Mouse (Mus musculus) large intestine, adult 2 months (tissue): ENCODE data around the gene Vwa3b. TPM values are rescaled to one million over a fixed set of nuclear protein-coding genes. Genes with fewer than 3 reads are reported as not detected.

Source experiments
- DNase-seq: peaks from one replicate; pipeline ENCODE4 v3.0.0-alpha.2; 2012; ENCODE audit warnings: low read depth, low spot score
- WGBS: fragments of 180-500 bp; shearing (Covaris S2); methylation state at CpG from one replicate; pipeline ENCODE4 v1.1.7; 2018; 5-methylcytosine and 5-hydroxymethylcytosine counted together
- polyA plus RNA-seq: library from polyadenylated mRNA; depleted of rRNA; stranded (reverse); fragments of >200 nt; gene quantifications from 2 replicates; pipeline ENCODE4 v1.2.3, GENCODE M21; 2012

Gene Vwa3b
- polyA plus RNA-seq, 1 experiment: 0.61 TPM

GRCm38 (mm10) chr1:37101717-37102116, 75.3 kb downstream of the Vwa3b start:
- WGBS: 80% methylated on average over 2 of the region's 2 CpGs
- DNase-seq: no peak

GRCm38 (mm10) chr1:37105194-37105593, 78.8 kb downstream of the Vwa3b start:
- WGBS: 37% methylated on average over 3 of the region's 3 CpGs
- no peak for DNase-seq

GRCm38 (mm10) chr1:37113781-37114180, 87.4 kb downstream of the Vwa3b start:
- 73% methylated on average over 6 of the region's 6 CpGs for WGBS
- DNase-seq: no peak

- WGBS: 91% methylated on average over 5 of the region's 5 CpGs
- no peak for DNase-seq
These were observed 89.5 kb downstream of the Vwa3b start for GRCm38 (mm10) chr1:37115847-37116246.

GRCm38 (mm10) chr1:37116574-37116973, 90.2 kb downstream of the Vwa3b start:
- WGBS: 83% methylated on average over 9 of the region's 9 CpGs
- no peak for DNase-seq

GRCm38 (mm10) chr1:37117964-37118363, 91.6 kb downstream of the Vwa3b start:
- no peak for DNase-seq
- WGBS: 89% methylated on average over 5 of the region's 5 CpGs

- DNase-seq: no peak
- 76% methylated on average over 4 of the region's 4 CpGs for WGBS
These were observed 95.9 kb downstream of the Vwa3b start for GRCm38 (mm10) chr1:37122306-37122705.

- WGBS: 49% methylated on average over 3 of the region's 3 CpGs
- DNase-seq: no peak
These were observed 96.4 kb downstream of the Vwa3b start for GRCm38 (mm10) chr1:37122798-37123197.

GRCm38 (mm10) chr1:37124696-37125349, 98.4 kb downstream of the Vwa3b start:
- no peak for DNase-seq
- 63% methylated on average over 12 of the region's 12 CpGs for WGBS

GRCm38 (mm10) chr1:37130012-37130570, 103.7 kb downstream of the Vwa3b start:
- 77% methylated on average over 8 of the region's 8 CpGs for WGBS
- DNase-seq: no peak

- DNase-seq: no peak
These were observed 104.8 kb downstream of the Vwa3b start for GRCm38 (mm10) chr1:37131146-37131545.

GRCm38 (mm10) chr1:37132433-37132832, 106.0 kb downstream of the Vwa3b start:
- DNase-seq: no peak
- WGBS: 61% methylated on average over 7 of the region's 7 CpGs

GRCm38 (mm10) chr1:37145966-37146365, 119.6 kb downstream of the Vwa3b start:
- peak; percentile 19 for DNase-seq
- WGBS: 28% methylated on average over 4 of the region's 4 CpGs

- WGBS: 93% methylated on average over 7 of the region's 7 CpGs
- DNase-seq: no peak
These were observed 123.5 kb downstream of the Vwa3b start for GRCm38 (mm10) chr1:37149866-37150265.

GRCm38 (mm10) chr1:37151896-37152295, 125.5 kb downstream of the Vwa3b start:
- 91% methylated on average over 9 of the region's 9 CpGs for WGBS
- DNase-seq: no peak

GRCm38 (mm10) chr1:37166066-37166465, 139.7 kb downstream of the Vwa3b start:
- no peak for DNase-seq
- WGBS: 38% methylated on average over 6 of the region's 6 CpGs

- 80% methylated on average over 7 of the region's 7 CpGs for WGBS
- no peak for DNase-seq
These were observed 141.5 kb downstream of the Vwa3b start for GRCm38 (mm10) chr1:37167918-37168317.

GRCm38 (mm10) chr1:37177874-37178273, 151.5 kb downstream of the Vwa3b start:
- WGBS: 81% methylated on average over 2 of the region's 2 CpGs
- DNase-seq: no peak

- 72% methylated on average over 5 of the region's 5 CpGs for WGBS
- no peak for DNase-seq
These were observed 153.5 kb downstream of the Vwa3b start for GRCm38 (mm10) chr1:37179852-37180251.

- WGBS: 77% methylated on average over 6 of the region's 6 CpGs
These were observed 160.7 kb downstream of the Vwa3b start for GRCm38 (mm10) chr1:37187050-37187449.

GRCm38 (mm10) chr1:37194607-37195006, 168.2 kb downstream of the Vwa3b start:
- 38% methylated on average over 4 of the region's 4 CpGs for WGBS
- DNase-seq: no peak

More at GRCm38 (mm10) chr1:37187050-37187449, 160.7 kb downstream of the Vwa3b start:
- no peak for DNase-seq

- no peak for DNase-seq
- 72% methylated on average over 4 of the region's 4 CpGs for WGBS
These were observed 175.0 kb downstream of the Vwa3b start for GRCm38 (mm10) chr1:37201406-37201805.
